Mouse (Mus musculus): ENCODE measurements at regions not wholly inside any gene's neighbourhood (a gene's known extent, or its start where the extent isn't known, plus 50 kb on each side); places are given as distances from the start of the nearest gene placed in this dataset.

DNA sequence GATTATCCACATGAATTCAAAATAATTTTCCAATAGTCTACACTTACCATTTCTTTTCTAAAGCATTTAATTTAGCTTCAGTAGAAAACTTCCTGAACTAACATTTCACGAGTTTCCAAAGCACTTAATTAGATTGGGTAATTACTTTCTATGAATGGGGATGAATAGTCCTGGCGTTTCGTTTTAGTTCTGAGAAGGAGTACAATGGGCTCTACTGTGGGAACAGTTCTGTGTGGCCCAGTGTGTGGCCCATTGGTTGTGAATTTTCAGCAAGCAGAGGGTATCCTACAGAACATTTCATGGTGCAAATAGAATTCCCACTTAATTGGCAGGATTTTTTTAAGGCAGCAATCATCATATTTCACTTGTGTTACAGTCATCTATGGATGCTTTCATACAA, 95.5 kb downstream of the 1700017N19Rik start:
- DNase-seq (ENCODE audit: low read depth), result no peak

DNA sequence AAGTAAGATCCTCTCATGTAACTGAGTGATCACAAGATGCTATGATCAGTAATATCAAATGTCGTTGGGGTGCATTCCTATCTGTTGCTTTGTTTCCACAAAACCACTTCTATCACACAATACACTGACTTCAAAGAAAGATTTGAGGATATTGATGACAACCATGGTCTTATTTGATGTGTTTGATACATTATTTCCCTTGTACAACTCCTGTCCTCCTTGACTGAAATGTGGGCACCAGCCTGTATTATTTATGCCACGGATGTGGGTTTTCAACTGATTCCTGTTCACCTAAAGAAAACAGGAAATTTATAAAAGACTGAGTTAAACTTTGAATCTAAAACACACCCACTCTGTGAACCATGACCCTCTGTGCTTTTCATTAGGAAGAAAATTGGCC, 105.7 kb downstream of the 1700017N19Rik start:
- DNase-seq (ENCODE audit: low read depth), result no peak

- DNase-seq (ENCODE audit: low read depth), result no peak
Measured at GRCm38 (mm10) chr10:100699206-100699605, 108.9 kb downstream of the 1700017N19Rik start.

DNA sequence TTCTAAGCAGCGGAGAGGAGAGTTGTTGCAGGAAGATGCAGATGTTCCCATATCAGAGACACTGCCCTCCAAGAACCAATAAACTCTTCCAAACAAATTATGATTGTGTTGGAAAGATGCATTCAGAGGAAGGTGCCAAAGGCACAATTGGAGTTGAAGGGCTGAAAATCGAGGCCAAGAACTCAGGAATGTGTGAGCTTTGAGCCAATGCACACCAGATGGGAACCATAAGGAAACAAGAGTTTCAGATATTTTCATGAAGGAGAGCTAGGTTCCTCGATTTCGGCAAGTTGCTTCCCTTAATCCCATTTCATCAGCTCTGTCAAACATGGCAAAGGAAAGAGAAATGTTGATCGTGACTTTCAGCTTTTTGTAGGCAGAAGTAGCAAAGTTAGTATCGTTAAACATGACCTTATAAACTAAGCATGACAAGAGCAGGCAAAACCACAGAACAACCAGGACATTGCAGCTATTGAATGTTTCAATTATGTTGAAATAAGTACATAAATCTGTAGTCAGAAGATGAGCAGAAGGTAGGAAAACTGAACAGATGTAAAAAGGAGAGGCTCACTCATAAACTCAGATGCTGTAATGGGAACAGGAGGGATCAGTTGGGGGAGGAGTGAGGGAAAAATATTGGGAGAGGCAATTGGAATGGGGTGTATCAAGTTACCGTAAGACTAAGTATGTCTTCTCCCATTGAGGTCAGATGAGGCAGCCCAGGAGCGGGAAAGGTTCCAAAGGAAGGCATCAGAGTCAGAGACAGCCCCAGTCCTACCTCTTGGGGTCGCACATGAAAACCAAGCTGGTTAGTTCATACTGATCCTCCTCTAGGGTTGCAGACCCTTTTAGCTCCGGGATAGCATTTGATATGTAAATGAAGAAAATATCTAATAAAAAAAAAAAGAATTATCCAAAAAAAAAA, 110.3 kb downstream of the 1700017N19Rik start:
- DNase-seq (ENCODE audit: low read depth), result no peak

DNA sequence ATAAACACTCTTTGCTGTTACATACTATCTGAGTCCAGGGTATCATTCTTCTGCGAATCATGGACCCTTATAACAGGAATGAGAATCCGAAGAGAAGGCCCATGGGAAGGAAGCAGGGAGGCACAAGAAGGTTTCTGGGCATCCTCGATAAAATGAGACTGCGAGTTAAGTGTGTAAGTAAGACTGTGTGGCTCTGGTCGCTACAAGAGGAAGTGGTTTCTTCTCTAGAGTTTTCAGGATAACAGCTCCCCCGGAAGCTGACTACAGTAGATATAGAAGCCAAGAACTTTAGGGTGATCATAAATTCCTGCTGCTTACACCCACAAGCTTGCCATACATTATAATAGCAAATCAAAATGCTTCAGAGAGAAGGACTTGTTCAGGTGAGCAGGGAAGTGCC, 111.7 kb downstream of the 1700017N19Rik start:
- no peak for DNase-seq (ENCODE audit: low read depth)

DNA sequence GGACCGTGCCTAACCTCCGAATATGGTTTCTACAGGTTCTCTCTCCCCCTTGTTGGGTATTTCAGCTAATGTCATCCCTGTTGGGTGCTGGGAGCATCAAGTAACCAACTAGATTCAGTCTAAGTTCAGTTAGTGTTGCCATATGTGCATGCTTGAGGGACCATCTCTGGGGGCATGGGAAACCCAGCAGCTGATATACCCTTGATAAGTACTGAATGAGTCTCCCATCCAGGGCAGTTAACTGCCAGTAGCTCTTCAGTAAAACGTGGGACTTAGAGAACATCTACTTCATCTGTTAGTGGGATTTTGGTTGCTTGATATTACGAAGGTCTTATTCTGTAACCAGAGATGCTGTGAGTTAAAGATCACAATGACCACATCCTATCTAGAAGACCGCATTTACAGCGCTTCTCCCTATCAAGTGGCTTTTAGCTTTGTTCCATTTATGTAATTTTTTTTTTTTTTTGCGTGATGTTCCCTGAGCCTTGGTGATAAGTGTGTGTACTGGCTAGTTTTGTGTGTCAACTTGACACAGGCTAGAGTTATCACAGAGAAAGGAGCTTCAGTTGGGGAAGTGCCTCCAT, 125.9 kb downstream of the 1700017N19Rik start:
- DNase-seq (ENCODE audit: low read depth), result no peak

GRCm38 (mm10) chr10:100718574-100718973, 128.3 kb downstream of the 1700017N19Rik start:
- DNase-seq (ENCODE audit: low read depth), result no peak

DNA sequence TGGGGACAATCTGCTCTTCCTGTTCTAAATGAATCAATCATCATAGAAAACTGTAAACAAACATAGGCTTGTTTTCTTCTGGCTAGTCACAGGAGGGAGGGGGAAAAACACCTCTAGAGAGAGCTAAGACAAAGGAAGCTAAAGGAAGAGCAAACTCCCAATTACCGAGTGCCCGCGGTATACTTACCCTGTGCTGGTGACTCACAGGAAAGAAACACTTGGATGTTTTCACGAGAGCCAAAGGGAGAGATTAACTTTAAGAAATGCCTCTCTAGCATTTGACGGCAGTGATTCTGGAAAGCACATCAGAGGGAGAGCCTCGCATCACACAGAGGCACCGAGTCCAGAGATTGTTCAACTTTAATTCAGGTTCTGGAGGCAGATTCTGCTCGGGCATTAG, 151.0 kb downstream of the 1700017N19Rik start:
- no peak for DNase-seq (ENCODE audit: low read depth)

DNA sequence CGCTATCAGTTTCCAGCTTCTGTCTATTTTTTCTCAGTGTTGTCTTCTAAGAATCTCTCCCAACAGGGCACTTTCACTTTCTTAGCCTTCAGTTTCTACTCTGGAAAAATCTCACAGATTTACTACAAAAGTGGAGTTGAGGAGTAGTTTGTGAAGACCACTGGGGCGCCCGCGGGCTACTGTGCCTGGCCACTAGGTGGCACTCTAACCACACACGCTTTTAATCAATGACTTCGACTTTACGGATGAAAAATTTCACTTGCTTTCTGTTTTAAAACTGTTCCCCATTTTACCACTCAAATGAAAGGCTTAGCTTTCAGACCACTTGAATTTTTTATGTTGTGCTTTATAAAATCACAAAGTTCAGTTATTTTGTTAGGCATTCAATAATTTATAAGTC, 151.8 kb downstream of the 1700017N19Rik start:
- peak; percentile 34 for DNase-seq (ENCODE audit: low read depth)

- no peak for DNase-seq (ENCODE audit: low read depth)
Measured at GRCm38 (mm10) chr10:100746151-100746550, 155.9 kb downstream of the 1700017N19Rik start.

DNA sequence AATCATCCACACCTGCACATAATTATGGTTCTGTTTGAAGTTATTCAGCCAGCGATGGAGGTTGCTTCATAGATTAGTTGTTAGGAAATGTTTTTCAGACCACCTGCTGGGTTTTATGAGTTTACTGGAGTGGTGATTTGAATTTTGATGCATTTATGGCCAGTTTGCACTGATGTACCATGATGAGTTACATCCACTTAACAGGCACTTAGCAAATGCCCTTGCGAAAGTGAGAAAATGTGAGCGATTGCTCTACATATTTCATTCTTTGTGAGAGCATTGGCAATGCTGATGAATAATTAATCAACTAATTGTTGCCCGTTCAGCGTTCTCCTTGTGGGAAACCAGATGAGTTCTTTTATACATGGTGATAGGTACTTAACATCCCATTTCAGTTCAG, 164.7 kb downstream of the 1700017N19Rik start:
- DNase-seq (ENCODE audit: low read depth), result no peak

DNA sequence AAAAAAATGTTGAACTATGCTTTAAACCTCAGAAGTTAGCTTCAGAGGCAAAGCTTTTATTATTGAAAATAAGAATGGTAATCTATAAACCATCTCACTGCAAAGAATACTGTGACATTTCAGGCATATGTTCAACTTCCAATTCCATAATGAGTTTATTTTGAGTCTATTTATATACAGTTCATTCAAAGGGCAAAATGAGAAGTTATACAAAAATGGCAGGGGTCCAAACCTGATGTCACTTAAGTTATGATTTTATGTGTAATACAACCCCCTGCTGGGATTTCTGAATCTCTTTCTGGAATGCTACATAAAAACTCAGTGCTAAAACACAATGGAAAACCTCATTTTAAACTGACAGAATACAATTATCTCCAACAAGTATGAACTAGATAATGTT, 184.0 kb downstream of the 1700017N19Rik start:
- no peak for DNase-seq (ENCODE audit: low read depth)

DNA sequence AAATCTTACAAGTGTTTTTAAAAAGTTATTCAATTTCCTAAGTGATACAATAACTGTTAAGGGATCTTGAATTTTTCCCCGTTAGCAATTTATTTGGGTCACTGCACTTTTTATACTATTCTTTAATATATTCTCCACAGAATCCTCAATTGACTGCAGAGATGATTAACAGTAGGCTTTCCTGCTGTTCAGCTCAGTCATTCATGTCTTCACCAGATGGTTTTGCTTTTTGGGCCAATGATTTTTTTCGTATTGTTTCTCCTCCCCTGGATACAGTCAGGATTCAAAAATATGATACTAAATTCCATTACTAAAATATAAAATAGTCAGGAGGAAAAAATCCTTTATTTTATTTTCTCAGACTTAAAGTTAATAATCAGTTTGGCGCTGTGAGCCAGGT, 201.9 kb downstream of the 1700017N19Rik start:
- DNase-seq (ENCODE audit: low read depth), result no peak

DNA sequence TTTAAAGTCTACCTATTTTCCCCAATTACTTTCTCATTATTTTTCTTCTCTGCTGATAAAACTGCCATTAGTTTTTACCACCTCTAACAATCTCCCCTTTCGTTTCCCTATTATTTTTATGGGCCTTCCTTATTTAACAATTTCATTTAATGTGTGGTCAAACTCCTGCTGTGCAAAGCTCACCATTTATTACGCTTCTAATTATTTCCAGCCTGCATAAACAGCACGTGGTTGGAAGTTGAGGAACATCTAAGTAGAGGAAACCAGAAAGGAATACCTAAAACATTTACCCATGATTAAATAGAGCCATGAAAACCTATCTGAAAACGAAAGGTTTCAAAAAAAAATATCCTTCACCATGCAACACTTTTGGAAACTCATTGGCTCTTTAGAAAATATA, 202.3 kb downstream of the 1700017N19Rik start:
- no peak for DNase-seq (ENCODE audit: low read depth)

GRCm38 (mm10) chr10:100795215-100795972, 205.1 kb downstream of the 1700017N19Rik start:
- DNase-seq (ENCODE audit: low read depth), result no peak

DNA sequence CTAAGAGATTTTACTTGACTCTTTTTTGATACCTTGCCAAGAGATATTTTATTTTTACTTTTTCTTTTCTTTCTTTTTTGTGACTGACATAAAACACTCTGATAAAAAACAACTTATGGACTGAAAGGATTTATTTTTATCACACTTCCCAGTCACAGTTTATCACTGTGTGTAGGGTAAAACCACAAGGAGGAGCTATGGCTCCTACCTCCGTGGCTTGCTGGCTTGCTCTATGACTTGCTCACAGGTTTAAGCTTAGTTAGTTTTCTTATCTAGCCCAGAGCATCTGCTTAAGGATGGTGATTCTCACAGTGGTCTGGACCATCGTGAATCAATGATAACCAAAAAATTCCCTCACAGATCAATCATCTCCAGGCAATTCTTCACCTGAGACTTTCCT, 221.4 kb downstream of the 1700017N19Rik start:
- no peak for DNase-seq (ENCODE audit: low read depth)

GRCm38 (mm10) chr10:100834794-100835193, 244.5 kb downstream of the 1700017N19Rik start:
- no peak for DNase-seq (ENCODE audit: low read depth)

DNA sequence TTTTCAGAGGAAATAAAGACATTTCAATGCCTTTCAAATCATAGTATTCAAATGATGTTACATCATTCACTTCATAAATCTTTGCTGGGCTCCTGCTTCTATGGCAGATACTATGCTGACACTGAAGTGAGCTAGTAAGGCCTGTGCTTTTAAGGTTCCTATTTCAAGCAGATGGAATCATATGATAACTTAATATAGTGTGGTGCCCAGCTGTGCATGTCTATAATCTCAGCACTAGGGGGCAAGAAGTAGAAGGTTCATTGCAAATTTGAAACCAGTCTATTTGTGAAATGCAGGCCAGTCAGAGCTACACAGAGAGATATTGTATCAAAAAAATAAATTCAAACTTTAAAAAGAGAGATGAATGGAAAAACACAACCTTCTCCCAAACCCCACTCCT, 262.9 kb downstream of the 1700017N19Rik start:
- no peak for DNase-seq (ENCODE audit: low read depth)

GRCm38 (mm10) chr10:100856509-100856908, 266.2 kb downstream of the 1700017N19Rik start:
- no peak for DNase-seq (ENCODE audit: low read depth)

DNA sequence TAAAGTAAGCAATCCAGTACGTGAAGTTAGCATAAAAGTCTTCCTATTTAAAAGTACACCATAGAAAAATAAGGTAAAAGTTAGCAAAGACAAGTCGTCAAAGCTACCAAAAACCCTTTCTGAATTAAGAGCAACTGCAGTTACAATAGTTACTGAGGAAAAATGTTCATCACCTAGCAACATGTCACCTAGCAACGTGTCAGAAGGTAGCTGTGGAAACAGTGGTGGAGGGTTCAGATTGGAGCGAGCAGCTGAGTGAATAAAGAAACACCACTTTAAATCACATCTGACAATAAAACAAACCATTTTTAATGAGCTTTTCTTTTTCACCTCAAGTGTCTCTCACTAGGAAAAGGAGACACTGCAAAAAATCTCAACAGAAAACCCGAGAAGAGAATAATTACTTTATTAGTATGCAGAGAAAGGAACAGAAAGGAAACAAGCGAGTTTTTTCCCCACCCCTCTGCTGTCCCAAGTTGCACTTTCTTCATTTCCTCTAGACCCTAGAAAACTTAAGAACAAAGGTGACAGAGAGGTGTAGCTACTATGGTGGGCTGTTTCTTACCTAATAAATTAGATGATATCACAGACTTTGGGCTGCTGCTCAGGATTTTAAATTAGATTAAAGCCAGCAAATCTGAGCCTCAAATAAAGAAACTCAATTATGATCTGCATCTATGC, 275.4 kb downstream of the 1700017N19Rik start:
- DNase-seq (ENCODE audit: low read depth), result no peak

GRCm38 (mm10) chr10:100868360-100868916, 278.2 kb downstream of the 1700017N19Rik start:
- DNase-seq (ENCODE audit: low read depth), result no peak

DNA sequence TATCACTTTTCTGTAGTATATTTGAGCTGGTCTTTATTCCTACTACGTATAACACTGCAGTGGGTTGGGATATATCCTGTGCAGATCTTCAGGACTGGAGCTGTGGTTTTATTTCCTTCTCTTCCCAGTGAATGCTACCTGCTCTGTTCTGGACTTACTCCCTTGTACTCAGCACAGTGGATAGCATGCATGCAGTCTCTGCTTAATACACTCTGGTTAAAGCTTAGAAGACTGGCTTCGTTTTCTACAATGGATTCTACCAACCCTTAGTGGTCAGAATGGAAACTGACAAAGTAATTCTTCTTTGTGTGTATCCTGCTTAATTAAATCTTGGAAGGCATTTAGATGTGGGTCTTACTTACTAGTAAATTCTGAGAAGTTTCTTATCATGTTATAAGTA, 292.3 kb downstream of the 1700017N19Rik start:
- no peak for DNase-seq (ENCODE audit: low read depth)
